Mouse (Mus musculus) bone marrow macrophage, adult 2 months (primary cell): ENCODE data around the gene Olfr638. TPM values are rescaled to one million over a fixed set of nuclear protein-coding genes. Genes with fewer than 3 reads are reported as not detected.
"Not testable (repeated sequence)": the region's sequence is repeated elsewhere in the genome, so short reads cannot be mapped to it uniquely, and the experiment has no call there.

Experiments
- H3K27ac ChIP-seq: 2 replicates; pipeline ENCODE4 v1.5.1; 2012; ENCODE audit warnings: low read depth, low read length; ENCODE audit not compliant: insufficient read depth
- H3K4me1 ChIP-seq: 2 replicates; pipeline ENCODE4 v1.6.1; 2012; ENCODE audit warnings: low read length; ENCODE audit not compliant: control insufficient read depth, insufficient read depth
- H3K4me3 ChIP-seq: 2 replicates; pipeline ENCODE4 v1.5.1; 2012; ENCODE audit warnings: mild to moderate bottlenecking, low read length, moderate library complexity; ENCODE audit not compliant: insufficient read depth
- CTCF ChIP-seq: IDR thresholded peaks from 2 replicates; pipeline ENCODE4 v1.5.1; 2012; ENCODE audit warnings: low read depth, mild to moderate bottlenecking, low read length, moderate library complexity
- POLR2A ChIP-seq: IDR thresholded peaks from 2 replicates; pipeline ENCODE4 v1.6.1; 2012; ENCODE audit warnings: mild to moderate bottlenecking, low read depth, low read length, borderline replicate concordance
- polyA plus RNA-seq: library from polyadenylated mRNA; stranded (reverse); fragments of >200 nt; gene quantifications from 2 replicates; pipeline ENCODE4 v1.2.4, GENCODE M21; 2012; ENCODE audit not compliant: missing spikeins, insufficient read depth, insufficient read length

Olfr638 gene
- not detected in 2 replicates for polyA plus RNA-seq

DNA sequence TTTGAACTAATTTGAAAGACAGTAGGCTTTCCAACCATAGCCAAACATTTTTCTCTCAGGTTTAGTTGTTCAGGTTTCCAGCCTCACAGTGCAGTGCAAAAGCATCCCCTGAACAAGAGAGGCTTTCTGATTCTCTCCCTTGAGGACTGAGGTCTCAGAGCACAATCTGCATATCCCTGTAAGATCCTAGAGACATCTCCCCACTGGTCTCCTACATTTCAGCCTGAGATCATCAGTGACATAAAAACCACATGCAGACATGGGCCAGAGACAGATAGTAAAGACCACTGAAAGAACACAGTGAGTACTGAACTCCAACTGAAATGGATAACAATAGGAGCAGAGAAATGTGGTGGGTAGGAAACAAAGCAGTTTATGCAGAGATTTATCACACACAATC is at the start of gene Olfr638:
Gene Olfr638, plus strand, starts transcription at position 301 of the 400 bp plus-strand sequence.
- Histone ChIP-seq H3K4me3 (no peak within 1 kb of the TSS), H3K27ac (no peak within 1 kb of the TSS)
- TF ChIP-seq CTCF = no peak
- no peak for TF ChIP-seq POLR2A

DNA sequence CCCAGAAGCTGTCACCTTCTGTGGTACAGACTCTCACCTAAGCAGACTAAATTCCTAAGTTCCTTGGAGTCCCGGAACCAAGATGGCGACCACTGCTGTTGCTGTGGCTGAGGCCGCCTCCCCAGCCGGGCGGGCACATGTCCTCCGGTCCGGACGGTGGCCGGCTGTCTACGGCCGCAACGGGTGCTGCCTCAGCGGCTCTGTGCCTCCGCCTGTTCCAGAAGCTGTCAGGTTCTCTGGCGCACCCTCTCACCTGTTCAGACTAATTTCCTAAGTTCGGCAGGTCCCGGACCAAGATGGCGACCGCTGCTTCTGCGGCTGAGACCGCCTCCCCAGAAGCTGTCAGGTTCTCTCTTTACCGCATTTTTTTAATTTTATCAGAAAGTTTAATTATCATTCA is 31.7 kb upstream of the Olfr638 start:
- H3K4me3 ChIP-seq, H3K4me1 ChIP-seq, H3K27ac ChIP-seq: not testable (repeated sequence)

More for the DNA sequence above, at the start of gene Olfr638:
- no peaks in the 10 kb centered on the region for H3K4me1 ChIP-seq

DNA sequence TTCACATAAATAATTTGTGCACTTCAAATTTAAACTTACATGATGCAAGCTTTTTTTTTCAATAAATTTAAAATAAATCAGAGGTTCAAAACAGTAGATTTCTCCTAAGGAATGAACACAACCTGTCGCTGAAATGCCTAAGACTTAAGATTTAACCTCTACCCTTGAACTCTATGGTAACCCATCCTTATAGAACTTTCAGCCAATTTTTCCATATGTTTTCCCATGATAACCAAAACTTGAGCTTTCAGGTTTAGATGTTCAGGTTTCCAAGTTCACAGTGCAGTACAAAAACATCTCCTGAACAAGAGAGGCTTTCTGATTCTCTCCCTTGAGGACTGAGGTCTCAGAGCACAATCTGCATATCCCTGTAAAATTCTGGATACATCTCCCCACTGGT is 27.7 kb upstream of the Olfr638 start, which contains the start of gene Olfr635:
Gene Olfr635, plus strand, starts transcription at position 301 of the 400 bp plus-strand sequence.
- Histone ChIP-seq H3K4me1 (no peaks in the 10 kb centered on the region), H3K4me3 (no peak within 1 kb of the TSS), H3K27ac (no peak within 1 kb of the TSS)
- TF ChIP-seq POLR2A (no peak), CTCF (no peak)

DNA sequence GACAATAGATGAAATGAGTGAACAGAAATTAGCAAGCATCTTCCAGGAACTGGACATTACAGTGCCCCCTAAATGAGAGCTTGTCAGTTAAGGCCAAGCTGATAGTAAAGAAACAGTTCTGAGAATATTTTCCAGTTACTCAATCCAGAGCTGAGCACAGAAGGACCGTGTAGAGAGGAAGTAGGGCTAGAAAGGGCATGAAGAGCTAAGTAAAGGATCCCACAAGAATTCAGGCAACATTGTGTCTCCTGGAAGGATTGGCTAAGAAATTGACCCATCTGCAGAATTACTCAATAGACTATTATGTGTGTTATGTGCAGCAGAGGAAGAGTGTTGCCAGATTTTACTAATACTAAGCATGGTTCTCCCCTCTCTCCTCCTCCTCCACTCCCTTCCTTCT is 26.8 kb upstream of the Olfr638 start:
- TF ChIP-seq CTCF (no peak), POLR2A (no peak)
- no peaks in the 10 kb centered on the region for H3K4me1 ChIP-seq
- no peak overlapping the region for H3K27ac ChIP-seq
- no peak overlapping the region for H3K4me3 ChIP-seq

DNA sequence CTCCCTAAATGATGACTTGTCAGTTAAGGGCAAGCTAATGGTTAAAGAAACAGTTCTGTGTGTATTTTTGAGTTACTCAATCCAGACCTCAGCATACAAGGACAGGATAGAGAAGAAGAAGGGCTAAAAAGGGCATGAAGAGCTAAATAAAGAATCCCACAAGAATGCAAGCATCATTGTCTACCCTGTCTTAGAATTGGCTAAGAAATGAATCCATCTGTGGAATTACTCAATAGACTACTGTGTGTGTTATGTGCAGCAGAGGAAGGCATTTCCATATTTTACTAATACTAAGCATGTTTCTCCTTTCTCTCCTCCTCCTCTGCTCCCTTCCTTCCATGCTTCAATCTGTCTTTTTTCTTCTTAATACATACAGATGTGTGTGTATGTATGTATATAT is 578 bp downstream of the Olfr638 start:
- TF ChIP-seq POLR2A (no peak), CTCF (no peak)
- Histone ChIP-seq H3K27ac (no peak overlapping the region), H3K4me3 (no peak overlapping the region), H3K4me1 (no peaks in the 10 kb centered on the region)

DNA sequence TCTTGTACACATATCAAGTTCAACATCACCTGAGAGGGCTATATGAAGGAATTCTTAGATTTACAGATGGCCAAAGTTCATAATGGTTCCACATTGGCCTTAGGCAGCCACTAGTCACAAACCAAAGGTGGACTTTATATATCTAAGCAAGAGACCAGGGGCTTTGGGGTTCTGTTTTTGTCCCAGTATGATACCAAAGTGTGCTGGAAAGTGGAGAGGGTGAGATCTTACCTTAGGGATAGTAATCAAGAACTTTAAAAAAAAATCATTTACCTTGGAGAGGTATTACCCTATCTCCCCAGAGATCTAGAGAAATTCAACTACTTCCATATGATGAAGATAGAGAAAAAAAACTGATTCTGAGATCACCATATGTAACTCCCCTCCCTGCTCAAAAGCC is 18.7 kb downstream of the Olfr638 start, which contains the start of gene Olfr639:
Gene Olfr639, minus strand, starts transcription at position 101 of the 400 bp plus-strand sequence.
- TF ChIP-seq CTCF (no peak), POLR2A (no peak)
- Histone ChIP-seq H3K4me1 (no peaks in the 10 kb centered on the region), H3K27ac (no peak within 1 kb of the TSS), H3K4me3 (no peak within 1 kb of the TSS)

DNA sequence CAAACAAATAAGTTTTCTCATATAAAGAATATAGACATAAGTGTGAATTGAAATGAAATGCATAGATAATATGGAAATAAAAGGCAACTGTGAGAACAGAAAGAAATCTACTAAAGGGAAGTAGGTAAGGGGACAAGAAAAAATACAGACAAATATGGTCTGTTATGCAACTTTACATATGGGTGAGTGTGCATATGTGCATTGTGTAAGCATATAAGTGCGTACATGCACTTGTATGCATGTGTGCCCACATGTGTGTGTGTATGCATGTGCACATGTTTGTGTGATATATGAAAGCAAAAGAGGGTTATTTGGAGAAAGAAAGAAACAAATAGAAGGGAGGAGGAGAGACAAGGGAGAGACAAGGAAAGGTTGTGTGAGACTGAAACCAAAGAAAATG is 20.4 kb downstream of the Olfr638 start:
- H3K4me1 ChIP-seq = no peaks in the 10 kb centered on the region
- TF ChIP-seq POLR2A (no peak), CTCF (no peak)
- H3K4me3 ChIP-seq = no peak overlapping the region
- H3K27ac ChIP-seq = no peak overlapping the region

DNA sequence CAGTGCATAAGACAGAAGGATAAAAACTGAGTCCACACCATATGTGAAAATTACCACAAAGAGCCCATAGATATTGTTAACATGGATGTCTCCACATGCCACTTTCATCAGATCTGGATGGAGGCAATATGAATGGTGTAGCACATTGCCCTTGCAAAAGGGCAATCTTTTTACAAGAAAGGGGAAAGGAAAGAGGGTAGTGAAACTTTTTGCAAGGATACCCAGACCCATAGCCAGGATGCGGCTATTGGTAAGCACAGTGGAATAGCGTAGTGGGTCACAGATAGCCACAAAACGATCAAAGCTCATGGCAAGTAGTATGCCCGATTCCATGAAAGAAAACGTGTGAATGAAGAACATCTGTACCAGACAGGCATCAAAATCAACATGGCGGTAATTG is 23.1 kb downstream of the Olfr638 start:
- Histone ChIP-seq H3K4me1 (no peaks in the 10 kb centered on the region), H3K27ac (no peak overlapping the region), H3K4me3 (no peak overlapping the region)
- TF ChIP-seq POLR2A (no peak), CTCF (no peak)

DNA sequence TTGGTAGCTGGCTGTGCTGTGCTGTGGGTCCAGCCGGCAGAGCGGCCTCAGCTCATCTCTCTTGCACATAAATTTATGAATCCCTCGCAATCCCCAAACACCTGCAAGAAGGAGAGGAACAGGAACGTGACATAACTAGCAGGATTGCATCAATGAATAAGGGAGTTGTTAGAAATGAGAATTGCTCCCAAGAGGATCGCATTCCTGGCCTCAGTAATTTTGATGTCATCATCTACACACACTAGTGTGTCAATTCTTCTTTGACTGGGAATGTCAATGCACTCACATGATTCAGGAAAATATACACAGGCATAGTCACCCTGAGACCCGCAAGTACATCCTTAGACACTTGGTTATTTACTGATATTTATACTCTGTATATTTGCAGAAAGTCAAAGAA is 26.9 kb downstream of the Olfr638 start, which contains the start of gene Olfr640:
Gene Olfr640, minus strand, starts transcription at position 101 of the 400 bp plus-strand sequence.
- TF ChIP-seq CTCF = no peak
- TF ChIP-seq POLR2A = no peak
- H3K4me1 ChIP-seq = no peaks in the 10 kb centered on the region
- no peak within 1 kb of the TSS for H3K4me3 ChIP-seq
- H3K27ac ChIP-seq = no peak within 1 kb of the TSS

DNA sequence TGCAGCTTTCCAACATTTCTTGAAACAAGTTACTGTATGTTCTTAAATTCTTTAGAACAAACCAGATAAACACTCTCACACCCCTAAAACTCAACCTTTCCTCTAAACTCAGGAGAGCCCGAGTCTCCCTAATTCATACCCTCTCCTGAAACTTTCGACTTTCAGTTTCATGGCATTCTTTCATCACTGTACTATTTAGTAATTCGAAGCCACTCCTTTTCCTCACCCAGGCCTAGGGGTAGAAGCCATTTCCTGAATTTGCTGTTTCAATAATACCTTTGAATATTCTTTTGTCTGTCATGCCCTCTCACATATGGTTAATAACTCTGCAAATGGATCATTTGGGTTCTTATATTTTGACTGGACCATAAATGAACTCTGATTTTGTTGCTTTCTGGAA is 28.4 kb downstream of the Olfr638 start:
- H3K4me1 ChIP-seq = no peaks in the 10 kb centered on the region
- H3K4me3 ChIP-seq = no peak overlapping the region
- TF ChIP-seq CTCF (no peak), POLR2A (no peak)
- H3K27ac ChIP-seq = no peak overlapping the region

DNA sequence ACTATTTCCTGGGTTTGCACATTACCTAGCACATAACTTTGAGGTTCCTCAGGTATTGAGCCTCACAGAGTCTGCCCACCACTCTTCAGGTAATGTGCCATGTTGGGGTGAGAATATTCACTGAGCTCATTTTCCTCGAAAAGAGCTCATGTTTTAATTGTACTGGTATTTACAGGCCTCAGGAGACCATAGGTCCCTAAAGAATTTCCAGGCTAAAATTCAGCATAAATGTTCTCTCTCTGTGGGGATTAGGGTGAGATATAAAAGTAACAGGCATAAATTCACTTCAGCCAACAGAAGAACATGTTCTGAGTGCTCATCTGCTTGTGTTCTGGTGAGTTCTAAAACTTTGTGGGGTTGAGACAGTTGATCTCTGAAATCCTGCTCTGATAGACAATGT is 36.6 kb downstream of the Olfr638 start, which contains the start of gene Olfr641:
Gene Olfr641, plus strand, starts transcription at position 301 of the 400 bp plus-strand sequence.
- no peak within 1 kb of the TSS for H3K4me3 ChIP-seq
- no peak within 1 kb of the TSS for H3K27ac ChIP-seq
- TF ChIP-seq POLR2A (no peak), CTCF (no peak)

More for the DNA sequence above, 36.6 kb downstream of the Olfr638 start, which contains the start of gene Olfr641:
- no peaks in the 10 kb centered on the region for H3K4me1 ChIP-seq
